Mouse (Mus musculus) MEL (cell line): Measurements from ENCODE around the gene Thada. TPM values are rescaled to one million over a fixed set of nuclear protein-coding genes. Genes with fewer than 3 reads are reported as not detected.

Experiments used
- DNase-seq: peaks from one replicate; pipeline ENCODE4 v3.0.0; 2011; ENCODE audit warnings: low read depth, low spot score
- H3K27ac ChIP-seq: 2 replicates; pipeline ENCODE4 v1.5.1; 2012; ENCODE audit warnings: low read depth, mild to moderate bottlenecking, control low read depth, low read length, moderate library complexity; ENCODE audit not compliant: control insufficient read depth
- H3K27me3 ChIP-seq, 2 experiments: fragments of 150-350 bp in 1 of 2; sonication (generic) in 1 of 2; 2 replicates each; pipeline ENCODE4 v1.6.1; 2012; ENCODE audit warnings: low read length in 2 of 2, mild to moderate bottlenecking in 2 of 2, improper control_type of control experiment in 1 of 2, moderate library complexity in 1 of 2; ENCODE audit not compliant: insufficient read depth in 2 of 2, control insufficient read depth in 1 of 2
- H3K36me3 ChIP-seq, 2 experiments: 2 replicates each; pipeline ENCODE4 v1.6.1; 2012 to 2014; ENCODE audit warnings: low read length in 2 of 2, improper control_type of control experiment in 1 of 2, inconsistent platforms in 1 of 2, mild to moderate bottlenecking in 1 of 2; ENCODE audit not compliant: insufficient read depth in 2 of 2, control insufficient read depth in 1 of 2
- H3K4me1 ChIP-seq, 2 experiments: fragments of 150-350 bp in 1 of 2; sonication (generic) in 1 of 2; 2 replicates each; pipeline ENCODE4 v1.6.1; 2012; ENCODE audit warnings: low read length in 2 of 2, improper control_type of control experiment in 1 of 2, mild to moderate bottlenecking in 1 of 2; ENCODE audit not compliant: insufficient read depth in 2 of 2, control insufficient read depth in 1 of 2
- H3K4me3 ChIP-seq, 2 experiments: fragments of 150-350 bp in 1 of 2; sonication (generic) in 1 of 2; 2 replicates each; pipeline ENCODE4 v1.5.1; 2012; ENCODE audit warnings: low read depth in 2 of 2, low read length in 2 of 2, mild to moderate bottlenecking in 2 of 2, moderate library complexity in 2 of 2, control low read depth in 1 of 2, improper control_type of control experiment in 1 of 2; ENCODE audit not compliant: control insufficient read depth in 1 of 2, insufficient read depth in 1 of 2
- H3K79me2 ChIP-seq: 2 replicates; pipeline ENCODE4 v1.6.1; 2012; ENCODE audit warnings: mild to moderate bottlenecking, low read length, moderate library complexity; ENCODE audit not compliant: control insufficient read depth, poor library complexity, insufficient read depth
- H3K9ac ChIP-seq: 2 replicates; pipeline ENCODE4 v1.6.1; 2012; ENCODE audit warnings: low read depth, mild to moderate bottlenecking, control low read depth, low read length, moderate library complexity; ENCODE audit not compliant: control insufficient read depth, poor library complexity, severe bottlenecking
- H3K9me3 ChIP-seq: fragments of 150-350 bp; sonication (generic); replicated peaks from 2 replicates; pipeline ENCODE4 v1.6.1; 2012; ENCODE audit warnings: mild to moderate bottlenecking, low read length, improper control_type of control experiment, moderate library complexity; ENCODE audit not compliant: insufficient read depth
- CHD1 ChIP-seq: IDR thresholded peaks from 2 replicates; pipeline ENCODE4 v1.6.1; 2012; ENCODE audit warnings: low read depth, mild to moderate bottlenecking, inconsistent platforms, low read length, improper control_type of control experiment
- CHD2 ChIP-seq: IDR thresholded peaks from 2 replicates; pipeline ENCODE4 v1.6.1; 2011; ENCODE audit warnings: low read length, improper control_type of control experiment
- CTCF ChIP-seq, 3 experiments: IDR thresholded peaks in 2 of 3; conservative IDR thresholded peaks in 1 of 3; 2 replicates each; pipeline ENCODE4 v1.5.1; 2011 to 2012; ENCODE audit warnings: low read length in 3 of 3, low read depth in 2 of 3, mild to moderate bottlenecking in 2 of 3, improper control_type of control experiment in 1 of 3, inconsistent platforms in 1 of 3, mixed read lengths in 1 of 3, moderate library complexity in 1 of 3; ENCODE audit not compliant: control insufficient read depth in 1 of 3, insufficient read depth in 1 of 3, poor library complexity in 1 of 3, severe bottlenecking in 1 of 3
- E2F4 ChIP-seq: IDR thresholded peaks from 2 replicates; pipeline ENCODE4 v1.6.1; 2011; ENCODE audit warnings: low read depth, low read length, improper control_type of control experiment, borderline replicate concordance
- ELF1 ChIP-seq: IDR thresholded peaks from 2 replicates; pipeline ENCODE4 v1.6.1; 2014; ENCODE audit warnings: low read depth, mild to moderate bottlenecking, inconsistent platforms, low read length, improper control_type of control experiment, moderate library complexity
- GATA1 ChIP-seq: IDR thresholded peaks from 2 replicates; pipeline ENCODE4 v1.6.1; 2011; ENCODE audit warnings: low read depth, low read length, improper control_type of control experiment
- KAT2A ChIP-seq: conservative IDR thresholded peaks from 2 replicates; pipeline ENCODE4 v1.6.1; 2012; ENCODE audit warnings: low read depth, low read length, improper control_type of control experiment, inconsistent platforms
- MAFK ChIP-seq: IDR thresholded peaks from 2 replicates; pipeline ENCODE4 v1.6.1; 2011; ENCODE audit warnings: low read depth, mild to moderate bottlenecking, low read length, improper control_type of control experiment, borderline replicate concordance
- MXI1 ChIP-seq: IDR thresholded peaks from 2 replicates; pipeline ENCODE4 v1.6.1; 2011; ENCODE audit warnings: mild to moderate bottlenecking, low read depth, low read length, improper control_type of control experiment
- MYB ChIP-seq: IDR thresholded peaks from 2 replicates; pipeline ENCODE4 v1.6.1; 2011; ENCODE audit warnings: mild to moderate bottlenecking, low read depth, low read length, improper control_type of control experiment
- MYC ChIP-seq: IDR thresholded peaks from 2 replicates; pipeline ENCODE4 v1.6.1; 2011; ENCODE audit warnings: low read depth, mild to moderate bottlenecking, low read length, improper control_type of control experiment, moderate library complexity
- POLR2AphosphoS2 ChIP-seq: IDR thresholded peaks from 2 replicates; pipeline ENCODE4 v1.6.1; 2011; ENCODE audit warnings: low read length, improper control_type of control experiment
- RCOR1 ChIP-seq: IDR thresholded peaks from 2 replicates; pipeline ENCODE4 v1.6.1; 2012; ENCODE audit warnings: low read depth, mild to moderate bottlenecking, inconsistent platforms, low read length, improper control_type of control experiment
- TAL1 ChIP-seq: IDR thresholded peaks from 2 replicates; pipeline ENCODE4 v1.6.1; 2012; ENCODE audit warnings: mild to moderate bottlenecking, inconsistent platforms, low read length, moderate library complexity, mixed read lengths
- TBP ChIP-seq: IDR thresholded peaks from 2 replicates; pipeline ENCODE4 v1.8.0; 2011; ENCODE audit warnings: low read depth, low read length, improper control_type of control experiment
- TCF12 ChIP-seq: IDR thresholded peaks from 2 replicates; pipeline ENCODE4 v1.6.1; 2014; ENCODE audit warnings: low read depth, mild to moderate bottlenecking, inconsistent platforms, low read length, improper control_type of control experiment, moderate library complexity
- UBTF ChIP-seq: IDR thresholded peaks from 2 replicates; pipeline ENCODE4 v1.6.1; 2012; ENCODE audit warnings: low read depth, mild to moderate bottlenecking, inconsistent platforms, low read length, improper control_type of control experiment, moderate library complexity, borderline replicate concordance; ENCODE audit not compliant: insufficient read depth
- USF1 ChIP-seq: IDR thresholded peaks from 2 replicates; pipeline ENCODE4 v1.6.1; 2014; ENCODE audit warnings: low read depth, mild to moderate bottlenecking, inconsistent platforms, low read length, improper control_type of control experiment, moderate library complexity
- USF2 ChIP-seq, 2 experiments: IDR thresholded peaks; 2 replicates each; pipeline ENCODE4 v1.6.1; 2011 to 2012; ENCODE audit warnings: improper control_type of control experiment in 2 of 2, low read length in 2 of 2, borderline replicate concordance in 1 of 2, inconsistent platforms in 1 of 2, low read depth in 1 of 2, mild to moderate bottlenecking in 1 of 2; ENCODE audit not compliant: insufficient read depth in 1 of 2
- ZC3H11A ChIP-seq: IDR thresholded peaks from 2 replicates; pipeline ENCODE4 v1.6.1; 2012; ENCODE audit warnings: low read depth, mild to moderate bottlenecking, inconsistent platforms, low read length, improper control_type of control experiment
- polyA plus RNA-seq, 2 experiments: library from polyadenylated mRNA; stranded (reverse) in 1 of 2; unstranded in 1 of 2; fragments of >175 nt in 1 of 2; fragments of >200 nt in 1 of 2; gene quantifications; 2 replicates each; pipeline versions ENCODE4 v1.2.1 to v1.2.4; 2012; ENCODE audit warnings: low replicate concordance in 2 of 2, low read depth in 1 of 2; ENCODE audit not compliant: insufficient read length in 2 of 2, insufficient read depth in 1 of 2, missing spikeins in 1 of 2
- total RNA-seq: library from RNA; depleted of rRNA; stranded (reverse); fragments of 300-350 nt; gene quantifications from 2 replicates; pipeline ENCODE4 v1.2.3, GENCODE M21; 2012

Thada gene
- total and polyA plus RNA-seq, 3 experiments = 19.8 to 20.6 TPM; not detected in 1

- TF ChIP-seq USF1 (no peak), GATA1 (no peak), MYB (no peak), TBP (no peak), CHD2 (no peak), MXI1 (no peak), ELF1 (no peak), CHD1 (no peak), ZC3H11A (no peak), RCOR1 (no peak), CTCF (IDR thresholded peaks at IDR 0.05 in 2 of 3, conservative IDR thresholded peaks at IDR 0.05 in 1 of 3; ENCODE audit: control insufficient read depth in 1 of 3, insufficient read depth in 1 of 3, low read depth in 2 of 3, low read length in 3 of 3, poor library complexity in 1 of 3, severe bottlenecking in 1 of 3) (no peak), MYC (no peak), TAL1 (no peak)
- Histone ChIP-seq H3K4me1 (no peaks in the 10 kb centered on the region), H3K9ac (no peak overlapping the region), H3K4me3 (no peak overlapping the region), H3K27me3 (no peaks in the 10 kb centered on the region), H3K9me3 (no peaks in the 10 kb centered on the region), H3K36me3 (no peaks in the 10 kb centered on the region; a peak in 2 of 4 replicates), H3K27ac (no peak overlapping the region), H3K79me2 (no peaks in the 10 kb centered on the region)
- no peak for DNase-seq
Observed at GRCm38 (mm10) chr17:84203340-84203739, 262.7 kb downstream of the Thada start.

GRCm38 (mm10) chr17:84201183-84201582, 264.8 kb downstream of the Thada start:
- Histone ChIP-seq H3K4me1 (no peaks in the 10 kb centered on the region), H3K4me3 (no peak overlapping the region), H3K9me3 (no peaks in the 10 kb centered on the region), H3K9ac (no peak overlapping the region), H3K79me2 (no peaks in the 10 kb centered on the region), H3K27ac (no peak overlapping the region), H3K27me3 (no peaks in the 10 kb centered on the region), H3K36me3 (no peaks in the 10 kb centered on the region; a peak in 1 of 4 replicates)
- TF ChIP-seq KAT2A = no peak
- no peak for TF ChIP-seq TCF12
- no peak for TF ChIP-seq CHD2
- TF ChIP-seq USF2 (IDR thresholded peaks at IDR 0.05; ENCODE audit: borderline replicate concordance in 1 of 2, insufficient read depth in 1 of 2, low read depth in 1 of 2, low read length in 2 of 2) = no peak
- no peak for TF ChIP-seq UBTF
- no peak for TF ChIP-seq MAFK
- TF ChIP-seq GATA1 = no peak
- TF ChIP-seq POLR2AphosphoS2 = no peak
- no peak for TF ChIP-seq MXI1
- no peak for TF ChIP-seq E2F4
- no peak for DNase-seq
